Mouse (Mus musculus) hindbrain, embryonic 12.5 days (tissue): ENCODE measurements around the gene Abr. TPM values are rescaled to one million over a fixed set of nuclear protein-coding genes. Genes with fewer than 3 reads are reported as not detected.

Experiments
- ATAC-seq: fragments of 200-750 bp; cut with Nextera tagmentation; 2 replicates; pipeline ENCODE4 v1.8.0; 2017; ENCODE audit warnings: moderate TSS enrichment; ENCODE audit not compliant: low FRiP score
- H3K27ac ChIP-seq: fragments of 300-500 bp; sonication (generic); 2 replicates; pipeline ENCODE4 v1.5.1; 2016; ENCODE audit warnings: mild to moderate bottlenecking
- H3K27me3 ChIP-seq: fragments of 300-500 bp; sonication (generic); 2 replicates; pipeline ENCODE4 v1.6.1; 2016; ENCODE audit warnings: mild to moderate bottlenecking
- H3K36me3 ChIP-seq: fragments of 300-500 bp; sonication (generic); 2 replicates; pipeline ENCODE4 v1.6.1; 2016; ENCODE audit warnings: mild to moderate bottlenecking
- H3K4me1 ChIP-seq: fragments of 300-500 bp; sonication (generic); 2 replicates; pipeline ENCODE4 v1.6.1; 2016
- H3K4me2 ChIP-seq: fragments of 300-500 bp; sonication (generic); replicated peaks from 2 replicates; pipeline ENCODE4 v1.6.1; 2016; ENCODE audit warnings: mild to moderate bottlenecking
- H3K4me3 ChIP-seq: fragments of 300-500 bp; sonication (generic); 2 replicates; pipeline ENCODE4 v1.5.1; 2016; ENCODE audit warnings: mild to moderate bottlenecking
- H3K9ac ChIP-seq: fragments of 300-500 bp; sonication (generic); 2 replicates; pipeline ENCODE4 v1.6.1; 2016; ENCODE audit warnings: mild to moderate bottlenecking, moderate library complexity
- H3K9me3 ChIP-seq: fragments of 300-500 bp; sonication (generic); replicated peaks from 2 replicates; pipeline ENCODE4 v1.6.1; 2016; ENCODE audit warnings: mild to moderate bottlenecking
- WGBS: fragments of 180-500 bp; shearing (Covaris S2); methylation state at CpG from one replicate; pipeline ENCODE4 v1.1.7; 2016; 5-methylcytosine and 5-hydroxymethylcytosine counted together
- polyA plus RNA-seq: library from polyadenylated mRNA; unstranded; fragments of >200 nt; fragmentation: Nextera tagmentation; extraction: Ambion mirVana; gene quantifications from 2 replicates; pipeline ENCODE4 v1.2.1, GENCODE M21; 2016

The Abr gene
- polyA plus RNA-seq, 1 experiment from 2014 or later, result 85.3 TPM

DNA sequence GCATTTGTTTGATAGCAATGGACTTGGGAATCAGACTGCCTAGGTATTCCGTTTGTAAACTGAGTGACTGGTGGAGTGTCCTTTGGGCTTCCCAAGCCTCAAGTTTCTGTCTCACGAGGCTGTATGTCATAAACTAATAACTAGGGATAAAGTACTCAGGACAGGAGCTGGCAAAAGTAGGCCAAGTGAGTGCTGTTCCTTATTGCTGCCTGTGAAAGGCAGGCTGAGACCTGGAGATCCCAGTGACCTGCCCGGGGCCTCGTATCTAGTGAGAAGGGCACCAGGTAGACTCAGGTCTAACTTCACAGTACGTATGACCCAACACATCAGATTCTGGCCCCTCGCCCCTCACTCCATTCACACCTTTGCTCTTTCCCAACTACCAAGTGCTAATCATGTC lies 4.0 kb downstream of the Abr start:
- Histone ChIP-seq H3K36me3 (no peaks in the 10 kb centered on the region), H3K27ac (no peak overlapping the region), H3K4me2 (no peak overlapping the region), H3K27me3 (peaks cover 27% of the 10 kb centered on the region), H3K4me3 (no peak overlapping the region), H3K9ac (no peak overlapping the region), H3K4me1 (peaks cover 32% of the 10 kb centered on the region), H3K9me3 (no peaks in the 10 kb centered on the region)
- no peak for ATAC-seq
- 87% methylated on average over 6 of the region's 6 CpGs for WGBS

DNA sequence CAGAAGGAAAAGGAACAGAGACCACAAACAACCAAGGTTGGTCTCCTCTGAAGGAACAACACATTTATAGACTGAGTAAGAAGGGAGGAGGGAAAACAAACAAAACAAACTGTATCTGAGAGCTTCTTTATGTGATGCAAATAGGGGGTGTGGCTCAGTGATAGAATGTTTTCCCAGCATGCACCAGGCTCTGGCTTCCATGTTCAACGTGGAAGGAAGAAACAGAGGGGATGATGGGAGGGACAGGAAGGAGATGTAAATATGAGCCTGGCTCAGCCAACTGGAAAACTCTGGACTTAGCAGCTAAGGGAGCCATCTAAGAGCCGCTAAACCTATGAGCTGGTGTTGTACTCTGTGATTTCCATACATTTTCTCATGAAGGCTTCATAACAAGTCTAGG lies 7.9 kb downstream of the Abr start:
- Histone ChIP-seq H3K4me2 (no peak overlapping the region), H3K36me3 (no peaks in the 10 kb centered on the region), H3K27ac (no peak overlapping the region), H3K27me3 (no peaks in the 10 kb centered on the region), H3K4me1 (peaks cover 16% of the 10 kb centered on the region), H3K4me3 (no peak overlapping the region), H3K9ac (no peak overlapping the region), H3K9me3 (no peaks in the 10 kb centered on the region)
- ATAC-seq, result no peak
- WGBS, result 50% methylated on average over 2 of the region's 2 CpGs

DNA sequence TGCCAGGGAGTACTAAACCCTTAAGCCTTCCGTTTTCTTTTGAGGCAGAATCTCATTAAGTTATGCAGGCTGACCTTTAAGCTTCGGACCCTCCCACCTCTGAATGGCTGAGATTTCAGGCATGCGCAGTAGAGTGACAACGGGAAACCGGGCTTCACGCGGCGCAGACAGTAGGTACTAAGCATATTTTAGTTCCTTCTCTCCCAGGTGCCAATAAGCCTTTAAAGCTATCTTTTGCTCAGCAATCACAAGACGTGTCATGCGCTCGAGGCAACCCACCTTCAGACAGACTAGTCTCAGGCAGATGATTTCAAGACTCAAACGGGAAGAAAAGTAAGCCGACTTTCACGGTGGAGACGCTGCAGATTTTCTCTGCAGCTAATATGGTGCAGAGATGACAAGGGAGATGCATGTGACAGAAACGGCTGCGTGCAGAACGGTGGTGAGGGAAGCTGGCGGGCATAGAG lies 9.4 kb downstream of the Abr start:
- WGBS, result 1% methylated on average over 19 of the region's 19 CpGs
- Histone ChIP-seq H3K9me3 (no peaks in the 10 kb centered on the region), H3K4me1 (peaks cover 16% of the 10 kb centered on the region), H3K27ac (peak overlapping the region; percentile 58; the same call in 1 of the 2 replicates), H3K27me3 (no peaks in the 10 kb centered on the region), H3K36me3 (no peaks in the 10 kb centered on the region), H3K9ac (peak overlapping the region; percentile 55), H3K4me3 (peak overlapping the region; percentile 43), H3K4me2 (peak overlapping the region; percentile 75)
- ATAC-seq, result peak; percentile 64; the same call in 1 of the 2 replicates

DNA sequence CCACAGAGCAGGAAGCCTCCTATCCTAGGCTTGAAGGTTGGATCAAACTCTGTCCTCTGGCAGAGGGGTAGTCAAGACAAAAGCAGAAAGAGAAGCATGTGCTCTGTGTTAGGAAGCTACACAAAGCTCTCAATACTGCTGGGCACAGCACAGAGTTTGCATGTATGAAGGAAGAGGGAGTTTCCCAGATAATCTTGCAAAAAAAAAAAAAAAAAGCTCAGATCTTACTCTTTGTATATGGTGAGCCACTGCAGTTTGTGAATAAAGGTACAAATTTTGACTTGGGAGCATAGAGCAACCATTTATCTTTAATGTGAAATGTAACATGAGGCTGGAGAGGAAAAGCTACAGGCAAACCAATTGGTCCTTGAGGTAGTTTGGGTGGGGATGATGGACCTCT lies 11.2 kb downstream of the Abr start:
- Histone ChIP-seq H3K4me1 (peaks cover 24% of the 10 kb centered on the region), H3K4me3 (no peak overlapping the region), H3K4me2 (no peak overlapping the region), H3K27ac (no peak overlapping the region), H3K9ac (no peak overlapping the region), H3K36me3 (no peaks in the 10 kb centered on the region), H3K9me3 (no peaks in the 10 kb centered on the region), H3K27me3 (no peaks in the 10 kb centered on the region)
- ATAC-seq, result no peak

DNA sequence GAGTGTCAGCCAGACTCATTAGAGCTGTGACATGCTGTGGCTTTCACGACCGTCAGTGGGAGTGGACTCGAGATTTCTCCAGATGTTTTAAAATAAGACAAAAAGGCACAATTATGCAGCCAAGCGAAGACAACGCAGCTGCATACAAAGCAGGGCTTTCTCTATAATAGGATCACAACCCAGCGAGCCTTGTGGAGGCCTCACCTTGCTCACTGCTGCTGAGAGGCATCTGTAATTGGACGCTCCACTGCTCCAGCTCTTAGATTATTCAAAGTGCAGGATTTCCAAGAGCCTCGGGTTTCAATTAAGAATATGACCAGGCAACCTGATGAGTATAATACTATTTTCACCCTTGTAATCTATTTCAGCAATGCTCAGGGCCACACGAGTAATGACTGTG lies 15.6 kb downstream of the Abr start:
- Histone ChIP-seq H3K36me3 (no peaks in the 10 kb centered on the region), H3K4me3 (no peak overlapping the region), H3K27me3 (no peaks in the 10 kb centered on the region), H3K4me1 (peaks cover 9% of the 10 kb centered on the region; the same call in 1 of the 2 replicates), H3K9ac (no peak overlapping the region), H3K9me3 (no peaks in the 10 kb centered on the region), H3K4me2 (no peak overlapping the region), H3K27ac (0 out of 2 replicates have a peak overlapping the region, but pooled peaks have one; percentile 40)
- WGBS, result 48% methylated on average over 9 of the region's 9 CpGs
- no peak for ATAC-seq

DNA sequence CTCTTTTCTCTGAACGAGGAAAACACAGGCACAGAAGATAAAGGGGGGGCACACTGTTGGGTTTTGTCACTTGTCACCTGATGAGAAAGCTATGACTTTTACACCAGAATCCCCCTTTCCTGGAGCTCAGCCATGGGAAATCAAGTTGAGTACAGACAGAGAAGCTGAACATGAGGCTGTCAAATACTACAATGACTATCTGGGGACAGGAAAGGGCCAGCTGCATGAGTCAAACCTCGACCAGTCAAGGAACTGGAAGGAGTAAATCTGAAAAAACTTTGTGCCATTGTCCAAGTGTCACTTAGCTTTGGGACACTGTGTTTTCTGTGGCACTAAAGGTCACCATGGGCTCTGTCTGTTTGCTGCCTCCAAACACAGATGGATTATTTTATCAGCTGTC lies 22.9 kb downstream of the Abr start:
- ATAC-seq, result no peak
- 33% methylated on average over 2 of the region's 2 CpGs for whole genome bisulfite sequencing
- no peaks in the 10 kb centered on the region for H3K36me3 ChIP-seq

DNA sequence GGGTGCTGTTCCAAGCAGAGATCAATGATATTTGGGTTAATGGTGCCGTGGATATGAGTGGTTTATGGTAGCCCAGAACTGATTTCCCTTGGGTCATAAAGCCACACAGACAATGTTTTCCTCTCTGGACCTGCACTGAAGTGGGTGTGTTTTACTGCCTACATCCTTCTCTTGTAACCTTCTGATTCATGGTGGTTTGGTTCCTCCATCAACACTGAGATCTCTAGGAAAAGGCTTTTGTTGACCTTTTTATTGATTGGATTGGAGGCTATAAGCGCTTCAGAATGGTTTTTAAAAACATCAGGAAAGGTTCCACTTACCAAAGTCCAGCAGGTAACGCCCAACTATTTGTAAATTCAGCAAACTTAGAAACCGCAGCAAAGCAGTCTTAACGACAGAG lies 23.4 kb downstream of the Abr start:
- no peak for ATAC-seq
- H3K9ac ChIP-seq, result no peak overlapping the region
- 68% methylated on average over 5 of the region's 5 CpGs for WGBS

More for the DNA sequence above, 22.9 kb downstream of the Abr start:
- no peak overlapping the region for H3K9ac ChIP-seq
- H3K9me3 ChIP-seq, result no peaks in the 10 kb centered on the region
- H3K4me3 ChIP-seq, result no peak overlapping the region
- no peaks in the 10 kb centered on the region for H3K27me3 ChIP-seq
- H3K4me2 ChIP-seq, result no peak overlapping the region
- H3K27ac ChIP-seq, result no peak overlapping the region
- no peaks in the 10 kb centered on the region for H3K4me1 ChIP-seq

DNA sequence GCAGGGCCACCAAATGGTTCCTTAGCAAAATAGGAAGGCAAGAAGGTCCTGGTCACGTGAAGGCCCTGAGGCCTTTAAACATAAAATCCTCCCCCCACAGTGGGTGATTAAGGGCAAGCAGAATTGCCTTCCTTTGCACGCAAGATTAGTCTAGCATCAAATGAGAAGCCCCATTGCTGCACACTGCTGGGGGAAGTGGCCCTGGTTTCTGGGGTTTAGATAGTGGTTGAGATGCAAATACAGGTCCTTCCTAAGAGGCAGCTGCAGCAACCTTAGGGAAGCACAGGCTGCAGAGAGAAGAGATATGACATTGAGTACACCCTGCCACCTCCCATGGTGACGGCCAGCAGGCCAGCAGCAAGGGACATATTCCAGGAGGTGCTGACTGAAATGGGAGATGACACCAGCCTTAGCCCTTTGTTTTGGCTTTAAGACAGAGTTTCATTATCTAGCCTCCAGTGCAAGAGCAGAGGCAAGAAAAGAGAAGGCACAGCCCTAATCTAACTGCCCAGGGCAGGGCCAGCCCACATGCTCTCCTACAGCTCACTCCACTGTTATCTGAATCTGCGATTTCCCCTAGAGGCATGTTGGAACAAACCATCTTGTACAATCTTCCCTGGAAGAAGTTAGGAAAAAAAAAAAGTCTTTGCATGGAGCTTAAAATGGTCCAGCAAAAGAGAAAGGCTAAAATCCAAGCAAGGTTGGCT lies 28.3 kb downstream of the Abr start:
- Histone ChIP-seq H3K36me3 (no peaks in the 10 kb centered on the region), H3K27me3 (no peaks in the 10 kb centered on the region), H3K9ac (no peak overlapping the region), H3K4me2 (no peak overlapping the region), H3K4me1 (peaks cover 4% of the 10 kb centered on the region; the same call in 1 of the 2 replicates), H3K4me3 (no peak overlapping the region), H3K9me3 (no peaks in the 10 kb centered on the region), H3K27ac (peak overlapping the region; percentile 61)
- 61% methylated on average over 4 of the region's 4 CpGs for WGBS
- no peak for ATAC-seq

More for the DNA sequence above, 23.4 kb downstream of the Abr start:
- Histone ChIP-seq H3K4me3 (no peak overlapping the region), H3K27me3 (no peaks in the 10 kb centered on the region), H3K36me3 (no peaks in the 10 kb centered on the region), H3K27ac (no peak overlapping the region), H3K4me1 (peaks cover under 1% of the 10 kb centered on the region; the same call in 1 of the 2 replicates), H3K9me3 (no peaks in the 10 kb centered on the region), H3K4me2 (no peak overlapping the region)

DNA sequence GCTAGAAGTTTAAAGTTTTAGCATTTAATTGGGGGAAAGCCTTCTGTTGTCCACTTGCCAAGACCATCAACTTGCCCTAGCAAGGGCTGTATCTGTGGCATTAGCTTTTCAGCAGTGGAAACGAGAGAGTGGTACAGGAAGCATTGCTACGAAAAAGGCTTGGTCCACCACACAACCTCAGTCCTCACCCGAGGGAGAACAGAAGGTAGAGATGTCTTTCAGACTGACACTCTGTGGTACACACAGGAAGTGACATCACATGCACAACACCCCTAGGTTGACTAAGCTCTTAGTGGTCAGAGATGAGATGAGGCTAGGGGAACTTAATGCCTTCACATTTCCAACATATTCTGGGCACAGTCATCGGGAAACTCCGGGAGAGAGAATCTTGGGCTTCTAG lies 32.4 kb downstream of the Abr start:
- Histone ChIP-seq H3K9me3 (no peaks in the 10 kb centered on the region), H3K36me3 (no peaks in the 10 kb centered on the region), H3K9ac (no peak overlapping the region), H3K4me2 (no peak overlapping the region), H3K27me3 (no peaks in the 10 kb centered on the region), H3K4me1 (peaks cover 4% of the 10 kb centered on the region; the same call in 1 of the 2 replicates), H3K4me3 (no peak overlapping the region), H3K27ac (no peak overlapping the region)
- no peak for ATAC-seq
- 89% methylated on average over 5 of the region's 5 CpGs for WGBS

DNA sequence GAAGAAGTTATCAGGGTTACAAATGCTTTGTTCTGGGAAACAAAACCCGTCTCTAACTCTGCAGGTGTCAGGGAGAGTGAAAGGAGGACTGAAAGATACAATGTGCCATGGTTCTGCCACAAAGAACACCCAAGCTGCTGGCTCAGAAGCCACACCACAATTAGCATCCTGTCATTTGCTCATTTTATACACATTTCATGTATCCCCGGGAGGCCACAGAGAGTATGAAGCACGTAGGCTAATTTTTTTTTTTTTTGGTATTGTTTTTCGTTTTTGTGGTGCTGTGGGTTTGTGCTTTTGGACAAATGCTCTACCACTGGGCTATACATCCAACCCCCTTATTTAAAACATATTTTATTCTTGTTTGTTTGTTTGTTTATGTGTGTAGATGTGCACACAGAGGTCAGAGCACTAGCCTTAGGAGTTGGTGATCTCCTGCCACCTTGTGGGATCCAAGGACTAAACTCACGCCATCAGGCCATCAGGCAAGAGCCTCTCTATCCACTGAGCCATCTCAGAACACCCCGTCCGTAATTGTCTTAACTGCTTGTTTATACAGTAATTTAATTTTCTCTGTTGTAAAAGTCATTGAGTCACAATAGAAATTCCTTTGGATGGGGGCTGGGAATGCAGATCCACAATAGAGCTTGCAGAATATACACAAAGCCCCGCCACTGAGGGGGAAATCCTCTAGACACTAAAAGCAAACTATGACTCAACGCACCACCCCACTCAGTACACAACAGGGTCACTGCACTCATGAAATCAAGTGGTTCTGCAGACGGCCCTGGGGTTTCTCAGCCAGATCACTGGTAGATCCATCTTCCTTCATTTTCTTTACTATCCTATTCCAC lies 33.3 kb downstream of the Abr start:
- Histone ChIP-seq H3K9me3 (no peaks in the 10 kb centered on the region), H3K27ac (no peak overlapping the region), H3K9ac (no peak overlapping the region), H3K36me3 (no peaks in the 10 kb centered on the region), H3K4me3 (no peak overlapping the region), H3K4me2 (no peak overlapping the region), H3K4me1 (peaks cover 4% of the 10 kb centered on the region; the same call in 1 of the 2 replicates), H3K27me3 (no peaks in the 10 kb centered on the region)
- ATAC-seq, result no peak
- 60% methylated on average over 10 of the region's 10 CpGs for WGBS

DNA sequence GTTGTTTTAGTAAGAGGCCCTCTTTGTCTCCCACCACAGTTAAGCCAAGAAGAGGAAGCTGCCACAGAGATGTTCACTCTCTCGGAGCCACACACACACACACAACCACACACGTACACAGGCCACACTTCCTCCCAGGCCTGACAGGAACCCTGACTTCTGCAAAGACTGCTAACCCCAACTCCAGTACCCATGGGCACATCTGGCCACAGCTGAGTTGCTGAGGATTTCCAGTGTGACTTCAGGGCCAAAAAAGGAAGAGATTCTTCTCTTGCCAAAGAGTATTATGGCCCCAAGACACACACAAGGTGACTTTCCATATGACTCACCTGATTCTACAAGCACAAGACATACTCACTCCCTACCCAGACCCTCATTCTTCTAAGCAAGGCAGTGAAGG lies 34.1 kb downstream of the Abr start:
- H3K27ac ChIP-seq, result no peak overlapping the region
- no peaks in the 10 kb centered on the region for H3K36me3 ChIP-seq
- no peaks in the 10 kb centered on the region for H3K27me3 ChIP-seq
- H3K4me2 ChIP-seq, result no peak overlapping the region
- H3K9ac ChIP-seq, result no peak overlapping the region
- H3K4me1 ChIP-seq, result no peaks in the 10 kb centered on the region
- no peaks in the 10 kb centered on the region for H3K9me3 ChIP-seq
- WGBS, result 80% methylated on average over 2 of the region's 2 CpGs
- H3K4me3 ChIP-seq, result no peak overlapping the region
- no peak for ATAC-seq

DNA sequence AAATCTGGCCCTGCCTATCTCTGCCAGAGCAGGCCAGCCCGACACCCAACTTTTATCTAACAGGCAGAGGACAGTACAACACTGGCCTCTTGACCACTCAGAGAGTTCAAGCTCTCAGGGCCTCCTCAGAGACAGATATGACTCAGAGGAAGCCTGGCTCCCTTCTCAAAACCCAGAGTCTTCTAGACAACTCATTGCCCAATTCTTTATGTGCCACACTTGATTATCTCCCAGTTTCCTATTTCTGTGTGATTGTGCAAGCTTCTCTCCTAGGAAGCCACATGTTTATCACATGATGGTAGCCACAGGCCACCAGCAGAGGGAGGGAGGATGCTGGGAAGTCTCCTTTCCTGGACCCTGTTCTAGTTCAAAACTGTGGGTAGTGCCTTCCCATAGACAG lies 34.8 kb downstream of the Abr start:
- no peak for ATAC-seq

More for the DNA sequence above, 34.8 kb downstream of the Abr start:
- Histone ChIP-seq H3K4me2 (no peak overlapping the region), H3K36me3 (no peaks in the 10 kb centered on the region), H3K27me3 (no peaks in the 10 kb centered on the region), H3K9ac (no peak overlapping the region), H3K9me3 (no peaks in the 10 kb centered on the region), H3K4me1 (no peaks in the 10 kb centered on the region), H3K27ac (no peak overlapping the region), H3K4me3 (no peak overlapping the region)
- 95% methylated on average over 1 of the region's 1 CpGs for WGBS
